Mouse (Mus musculus) midbrain, embryonic 16.5 days (tissue): ENCODE measurements at regions not wholly inside any gene's neighbourhood (a gene's known extent, or its start where the extent isn't known, plus 50 kb on each side); places are given as distances from the start of the nearest gene placed in this dataset.

Experiments
- ATAC-seq: fragments of 200-750 bp; cut with Nextera tagmentation; 2 replicates; pipeline ENCODE4 v1.8.0; 2017; ENCODE audit warnings: moderate TSS enrichment
- H3K27ac ChIP-seq: fragments of 300-500 bp; sonication (generic); 2 replicates; pipeline ENCODE4 v1.5.1; 2014; ENCODE audit warnings: mild to moderate bottlenecking, low read length, mixed read lengths
- H3K27me3 ChIP-seq: fragments of 300-500 bp; sonication (generic); 2 replicates; pipeline ENCODE4 v1.6.1; 2014; ENCODE audit warnings: low read depth, low read length, mixed read lengths; ENCODE audit not compliant: control insufficient read depth, insufficient read depth
- H3K36me3 ChIP-seq: fragments of 300-500 bp; sonication (generic); 2 replicates; pipeline ENCODE4 v1.6.1; 2014; ENCODE audit warnings: mild to moderate bottlenecking, low read length, moderate library complexity, mixed read lengths; ENCODE audit not compliant: control insufficient read depth, insufficient read depth
- H3K4me1 ChIP-seq: fragments of 300-500 bp; sonication (generic); 2 replicates; pipeline ENCODE4 v1.6.1; 2014; ENCODE audit warnings: mild to moderate bottlenecking, low read length, mixed read lengths; ENCODE audit not compliant: control insufficient read depth, insufficient read depth
- H3K4me2 ChIP-seq: fragments of 300-500 bp; sonication (generic); 2 replicates; pipeline ENCODE4 v1.6.1; 2014; ENCODE audit warnings: mild to moderate bottlenecking, low read length, mixed read lengths
- H3K4me3 ChIP-seq: fragments of 300-500 bp; sonication (generic); 2 replicates; pipeline ENCODE4 v1.5.1; 2014; ENCODE audit warnings: low read depth, mild to moderate bottlenecking, low read length, moderate library complexity, mixed read lengths
- H3K9ac ChIP-seq: fragments of 300-500 bp; sonication (generic); 2 replicates; pipeline ENCODE4 v1.6.1; 2014; ENCODE audit warnings: low read depth, low read length, mixed read lengths
- H3K9me3 ChIP-seq: fragments of 300-500 bp; sonication (generic); replicated peaks from 2 replicates; pipeline ENCODE4 v1.6.1; 2014; ENCODE audit warnings: mild to moderate bottlenecking, low read length, mixed read lengths; ENCODE audit not compliant: control insufficient read depth, poor library complexity, severe bottlenecking
- WGBS: fragments of 180-500 bp; shearing (Covaris S2); extraction: QIAGEN DNeasy Blood & Tissue Kit; methylation state at CpG from one replicate; pipeline ENCODE4 v1.1.7; 2014; 5-methylcytosine and 5-hydroxymethylcytosine counted together

DNA sequence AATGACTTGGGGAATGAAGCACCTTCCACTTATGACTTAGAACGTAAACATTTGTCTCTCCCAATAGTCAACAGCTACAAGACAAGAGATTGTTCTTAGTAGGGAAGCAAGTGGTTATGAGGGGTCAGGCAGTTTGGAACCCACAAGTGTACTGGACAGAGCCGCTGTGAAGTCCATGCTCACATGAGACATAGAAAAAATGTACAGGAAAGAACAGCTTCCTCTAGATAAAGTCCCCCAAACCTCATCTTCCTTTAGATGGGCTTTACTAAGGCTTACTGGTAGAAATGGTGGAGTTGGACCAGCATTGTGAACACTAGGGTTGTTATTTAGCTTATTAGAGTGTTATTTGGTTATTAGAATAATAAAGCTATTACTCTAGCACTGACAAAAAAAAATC lies 78.6 kb upstream of the Tmc1 start:
- Histone ChIP-seq H3K9ac (no peak overlapping the region), H3K9me3 (no peaks in the 10 kb centered on the region), H3K36me3 (no peaks in the 10 kb centered on the region), H3K27ac (no peak overlapping the region), H3K27me3 (no peaks in the 10 kb centered on the region), H3K4me2 (no peak overlapping the region), H3K4me3 (no peak overlapping the region), H3K4me1 (no peaks in the 10 kb centered on the region)
- 90% methylated on average over 2 of the region's 2 CpGs for WGBS
- ATAC-seq: no peak

DNA sequence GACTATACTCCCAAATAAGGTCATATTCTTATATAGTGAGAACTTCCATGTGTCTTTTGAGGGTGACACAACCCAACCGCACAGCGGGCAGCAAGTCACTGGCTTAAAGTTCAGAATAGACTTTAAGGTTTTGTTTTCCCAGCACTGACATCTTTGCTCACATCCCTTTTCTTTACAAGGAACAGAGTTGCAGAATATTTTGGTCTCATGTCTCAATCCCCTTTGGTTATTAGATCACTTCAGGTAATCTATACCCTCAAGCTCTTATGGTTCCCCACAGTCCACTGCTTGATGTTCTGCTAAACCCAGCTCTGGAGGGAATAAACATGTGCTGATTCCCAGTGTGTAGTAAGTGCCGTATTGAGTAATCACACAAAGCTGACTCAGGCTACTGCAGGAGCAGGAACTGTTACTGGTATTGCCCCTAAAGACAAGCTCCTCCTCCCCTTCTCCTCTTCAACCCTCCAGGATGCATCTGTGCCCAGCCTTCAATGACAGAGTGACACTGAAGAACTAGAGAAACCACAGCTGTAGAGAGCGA lies 77.8 kb upstream of the Tmc1 start:
- Histone ChIP-seq H3K9me3 (no peaks in the 10 kb centered on the region), H3K9ac (no peak overlapping the region), H3K4me2 (no peak overlapping the region), H3K36me3 (no peaks in the 10 kb centered on the region), H3K4me3 (no peak overlapping the region), H3K27ac (no peak overlapping the region), H3K4me1 (no peaks in the 10 kb centered on the region), H3K27me3 (no peaks in the 10 kb centered on the region)
- ATAC-seq: no peak
- 90% methylated on average over 4 of the region's 4 CpGs for WGBS

DNA sequence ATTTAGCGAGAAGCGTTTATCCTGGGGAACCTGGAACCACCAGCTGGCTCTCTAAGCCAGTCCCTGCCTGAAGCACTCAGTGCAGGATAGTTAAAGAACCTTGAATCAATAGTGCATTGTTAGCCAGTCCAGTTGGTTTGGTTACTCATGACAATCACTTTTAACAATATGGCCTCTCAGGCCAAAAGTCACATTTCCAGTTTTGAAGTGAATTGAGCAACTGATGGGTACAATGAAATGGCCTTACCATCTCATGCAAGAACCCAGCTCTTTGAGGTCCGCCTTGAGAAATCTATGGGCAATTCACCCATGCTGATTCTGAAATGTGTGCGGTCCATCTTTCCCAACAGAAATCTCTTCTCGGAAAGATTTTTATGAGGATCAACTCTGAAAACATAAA lies 77.0 kb upstream of the Tmc1 start:
- Histone ChIP-seq H3K4me1 (no peaks in the 10 kb centered on the region), H3K4me3 (no peak overlapping the region), H3K9ac (no peak overlapping the region), H3K9me3 (no peaks in the 10 kb centered on the region), H3K27me3 (no peaks in the 10 kb centered on the region), H3K4me2 (no peak overlapping the region), H3K27ac (no peak overlapping the region), H3K36me3 (no peaks in the 10 kb centered on the region)
- ATAC-seq: no peak
- WGBS: 84% methylated on average over 5 of the region's 5 CpGs

DNA sequence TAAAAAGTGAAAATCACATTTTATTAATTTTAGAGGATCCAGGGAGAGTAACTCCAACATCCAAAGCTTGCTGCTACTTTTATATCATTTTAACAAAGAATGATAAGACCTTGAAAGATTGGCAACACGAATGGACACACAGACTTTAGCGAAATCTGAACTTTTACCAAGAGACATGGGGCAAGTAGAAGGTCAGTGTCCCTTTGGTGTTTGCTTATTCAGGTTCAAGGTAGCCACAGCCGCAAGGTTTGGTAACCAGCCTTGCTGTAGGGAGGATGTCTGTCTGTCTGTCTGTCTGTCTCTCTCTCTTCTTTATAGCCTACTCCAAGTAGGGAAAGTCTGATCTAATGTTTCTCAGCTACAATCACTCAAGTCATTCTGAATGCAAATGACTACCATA lies 75.0 kb upstream of the Tmc1 start:
- Histone ChIP-seq H3K36me3 (no peaks in the 10 kb centered on the region), H3K4me3 (no peak overlapping the region), H3K9me3 (no peaks in the 10 kb centered on the region), H3K4me1 (no peaks in the 10 kb centered on the region), H3K9ac (no peak overlapping the region), H3K27me3 (no peaks in the 10 kb centered on the region), H3K27ac (no peak overlapping the region), H3K4me2 (no peak overlapping the region)
- no peak for ATAC-seq
- 90% methylated on average over 3 of the region's 3 CpGs for WGBS

DNA sequence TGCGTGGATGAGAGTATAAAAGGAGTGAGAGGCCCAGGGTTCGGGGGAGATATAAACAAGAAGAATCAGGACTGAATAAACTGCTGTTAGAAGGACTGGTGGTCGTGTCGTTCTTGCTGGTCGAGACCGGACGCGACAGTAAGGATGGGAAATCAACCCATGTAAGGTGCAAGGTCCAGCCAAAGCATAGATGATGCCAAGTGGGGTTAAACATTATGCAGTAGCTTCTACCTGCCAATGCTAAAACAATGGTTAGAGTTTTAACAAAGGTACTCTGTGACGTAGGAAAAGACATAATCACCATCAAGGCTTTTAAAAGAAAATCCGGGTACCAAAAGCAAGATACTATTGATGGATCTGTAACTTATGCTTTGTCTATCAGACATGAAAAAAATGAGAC lies 58.4 kb upstream of the Tmc1 start:
- H3K27ac ChIP-seq: no peak overlapping the region
- H3K9me3 ChIP-seq: no peaks in the 10 kb centered on the region
- no peak overlapping the region for H3K9ac ChIP-seq
- 85% methylated on average over 8 of the region's 10 CpGs for WGBS
- H3K4me2 ChIP-seq: no peak overlapping the region
- no peaks in the 10 kb centered on the region for H3K36me3 ChIP-seq
- no peak for ATAC-seq
- H3K4me3 ChIP-seq: no peak overlapping the region
- no peaks in the 10 kb centered on the region for H3K4me1 ChIP-seq
- no peaks in the 10 kb centered on the region for H3K27me3 ChIP-seq

DNA sequence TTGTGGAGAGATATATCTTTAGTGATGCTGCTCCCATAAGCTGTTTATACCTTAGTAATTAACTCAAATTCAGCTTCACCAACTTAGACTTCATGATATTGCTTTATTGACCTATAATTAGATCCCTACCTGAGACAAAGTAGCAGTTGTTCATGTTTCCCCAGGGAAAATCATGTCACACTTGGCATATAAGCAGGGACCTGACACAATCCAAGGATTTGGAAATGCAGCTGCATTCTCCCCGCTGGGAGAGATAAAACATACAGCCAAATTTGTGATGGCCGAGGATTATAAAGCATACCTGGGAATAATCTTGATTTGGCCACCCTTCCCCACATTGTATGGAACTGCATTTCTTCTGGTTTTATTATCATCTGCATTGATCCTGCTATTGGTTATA lies 55.6 kb upstream of the Tmc1 start:
- no peaks in the 10 kb centered on the region for H3K9me3 ChIP-seq
- no peak overlapping the region for H3K4me3 ChIP-seq
- H3K4me1 ChIP-seq: no peaks in the 10 kb centered on the region
- H3K4me2 ChIP-seq: no peak overlapping the region
- 95% methylated on average over 2 of the region's 2 CpGs for whole genome bisulfite sequencing
- ATAC-seq: no peak
- H3K36me3 ChIP-seq: no peaks in the 10 kb centered on the region
- H3K9ac ChIP-seq: no peak overlapping the region
- no peaks in the 10 kb centered on the region for H3K27me3 ChIP-seq
- no peak overlapping the region for H3K27ac ChIP-seq

DNA sequence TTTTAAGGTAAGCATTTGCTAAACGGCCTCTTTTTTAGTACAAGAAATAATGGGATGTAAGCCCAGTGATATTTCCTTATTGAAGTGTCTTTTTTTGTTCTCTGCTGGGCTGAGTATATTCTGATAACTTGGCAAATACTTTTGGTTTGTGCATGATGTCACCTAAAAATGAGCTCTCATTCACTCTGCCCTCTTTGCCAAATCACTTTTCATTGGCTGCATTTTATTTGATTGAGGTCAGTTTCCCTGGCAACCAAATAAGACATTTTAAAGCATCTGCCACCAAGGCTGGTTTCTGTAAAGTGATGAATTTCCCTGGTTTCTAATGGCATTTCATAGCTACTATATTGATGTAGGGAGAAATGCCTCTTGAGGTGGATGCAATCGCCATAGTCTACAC lies 50.4 kb upstream of the Tmc1 start:
- WGBS: 73% methylated on average over 2 of the region's 2 CpGs

More for the DNA sequence above, 50.4 kb upstream of the Tmc1 start:
- no peak for ATAC-seq
- H3K9me3 ChIP-seq: no peaks in the 10 kb centered on the region
- H3K4me1 ChIP-seq: no peaks in the 10 kb centered on the region
- H3K9ac ChIP-seq: no peak overlapping the region
- no peak overlapping the region for H3K27ac ChIP-seq
- H3K4me2 ChIP-seq: no peak overlapping the region
- H3K27me3 ChIP-seq: no peaks in the 10 kb centered on the region
- no peak overlapping the region for H3K4me3 ChIP-seq
- H3K36me3 ChIP-seq: no peaks in the 10 kb centered on the region
